Mouse (Mus musculus) heart, adult 2 months (tissue): ENCODE measurements at regions not wholly inside any gene's neighbourhood (a gene's known extent, or its start where the extent isn't known, plus 50 kb on each side); places are given as distances from the start of the nearest gene placed in this dataset.
"Not testable (repeated sequence)": the region's sequence is repeated elsewhere in the genome, so short reads cannot be mapped to it uniquely, and the experiment has no call there.

Experiments used
- DNase-seq, 2 experiments: peaks; one replicate each; pipeline ENCODE4 v3.0.0; 2021
- H3K27ac ChIP-seq: fragments of 200-600 bp; 2 replicates; pipeline ENCODE4 v1.8.1; 2022
- H3K27me3 ChIP-seq: fragments of 200-500 bp; 2 replicates; pipeline ENCODE4 v1.6.1; 2012; ENCODE audit warnings: mild to moderate bottlenecking, low read length, inconsistent platforms, mixed read lengths; ENCODE audit not compliant: control insufficient read depth, insufficient read depth
- H3K36me3 ChIP-seq: fragments of 200-500 bp; 2 replicates; pipeline ENCODE4 v1.6.1; 2012; ENCODE audit warnings: low read length, inconsistent platforms; ENCODE audit not compliant: control insufficient read depth, insufficient read depth
- H3K4me1 ChIP-seq: fragments of 200-500 bp; 2 replicates; pipeline ENCODE4 v1.6.1; 2011; ENCODE audit warnings: low read length; ENCODE audit not compliant: control insufficient read depth, insufficient read depth
- H3K4me3 ChIP-seq: fragments of 200-600 bp; 2 replicates; pipeline ENCODE4 v1.8.1; 2022
- H3K79me2 ChIP-seq: fragments of 200-500 bp; replicated peaks from 2 replicates; pipeline ENCODE4 v1.6.1; 2012; ENCODE audit warnings: mild to moderate bottlenecking, inconsistent platforms, low read length, moderate library complexity, mixed read lengths; ENCODE audit not compliant: control insufficient read depth, insufficient read depth
- H3K9ac ChIP-seq: fragments of 200-500 bp; 2 replicates; pipeline ENCODE4 v1.6.1; 2012; ENCODE audit warnings: low read depth, mild to moderate bottlenecking, control low read depth, inconsistent platforms, low read length, mixed read lengths
- CTCF ChIP-seq: fragments of 200-600 bp; IDR thresholded peaks from 2 replicates; pipeline ENCODE4 v1.8.1; 2022; ENCODE audit warnings: antibody characterized with exemption, mild to moderate bottlenecking, moderate library complexity
- EP300 ChIP-seq: fragments of 200-500 bp; IDR thresholded peaks from 2 replicates; pipeline ENCODE4 v1.6.1; 2011; ENCODE audit warnings: low read depth, low read length, control low read depth; ENCODE audit not compliant: insufficient read depth
- POLR2A ChIP-seq: fragments of 200-500 bp; IDR thresholded peaks from 2 replicates; pipeline ENCODE4 v1.6.1; 2011; ENCODE audit warnings: mild to moderate bottlenecking, low read depth, low read length, control low read depth; ENCODE audit not compliant: insufficient read depth
- WGBS: fragments of 180-500 bp; shearing (Covaris S2); methylation state at CpG from one replicate; pipeline ENCODE4 v1.1.7; 2018; 5-methylcytosine and 5-hydroxymethylcytosine counted together
- intact Hi-C: fragments of 180-260 bp; cut with DNase I; formaldehyde crosslinking; loops from one replicate; pipeline ENCODE4 v1.15.1; 2025

DNA sequence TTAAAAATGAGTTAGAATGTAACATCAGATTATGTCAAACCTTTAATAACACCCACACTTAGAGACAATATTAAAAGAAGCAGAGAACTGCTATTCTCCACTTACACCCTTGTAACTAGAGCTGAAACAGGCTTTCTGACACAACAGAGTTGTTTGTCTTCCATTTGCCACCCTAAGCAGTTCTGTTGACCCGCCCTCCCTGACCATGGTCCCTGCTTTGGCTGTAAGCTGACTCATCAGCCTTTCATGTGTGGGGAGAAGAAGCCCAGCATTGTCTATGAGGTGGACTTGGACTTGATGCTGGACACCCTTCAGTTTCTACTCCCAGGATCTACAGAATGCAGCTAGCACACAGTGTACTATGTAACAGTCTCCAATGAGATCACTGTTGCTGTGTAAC lies 91.6 kb upstream of the Zfp706 start:
- Histone ChIP-seq H3K27me3 (no peaks in the 10 kb centered on the region), H3K9ac (no peak overlapping the region), H3K36me3 (no peaks in the 10 kb centered on the region), H3K4me3 (no peak overlapping the region), H3K79me2 (no peaks in the 10 kb centered on the region), H3K4me1 (peaks cover 3% of the 10 kb centered on the region), H3K27ac (no peak overlapping the region)
- intact Hi-C loops, result no loop called here
- 81% methylated on average over 1 of the region's 1 CpGs for WGBS
- no peak for TF ChIP-seq CTCF
- no peak for TF ChIP-seq POLR2A
- no peak for TF ChIP-seq EP300
- no peak for DNase-seq

DNA sequence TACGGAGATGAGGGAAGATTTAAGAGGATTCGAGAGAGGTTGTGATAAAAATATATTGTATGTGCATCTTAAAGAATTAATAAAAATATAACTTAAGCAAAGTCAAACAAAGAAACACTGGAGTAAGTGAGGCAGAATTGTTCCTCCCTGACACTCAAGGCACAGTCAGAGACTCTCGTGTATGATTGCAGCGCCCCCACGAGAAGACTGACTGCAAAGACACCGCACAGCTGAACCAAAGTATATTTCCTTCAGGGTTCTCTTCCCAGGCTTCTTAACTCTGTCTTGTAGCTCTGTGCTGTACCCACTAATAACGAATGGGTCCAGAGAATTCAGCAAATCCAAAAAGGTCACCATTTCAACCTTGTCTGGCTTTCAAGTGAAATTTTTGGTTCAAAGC lies 89.9 kb upstream of the Zfp706 start:
- no peaks in the 10 kb centered on the region for H3K27me3 ChIP-seq
- 92% methylated on average over 7 of the region's 7 CpGs for WGBS
- H3K27ac ChIP-seq, result no peak overlapping the region
- no peak overlapping the region for H3K4me3 ChIP-seq
- intact Hi-C loops, result no loop called here
- H3K79me2 ChIP-seq, result no peaks in the 10 kb centered on the region
- H3K36me3 ChIP-seq, result no peaks in the 10 kb centered on the region
- H3K4me1 ChIP-seq, result peaks cover 3% of the 10 kb centered on the region
- no peak for DNase-seq
- TF ChIP-seq POLR2A, result no peak
- TF ChIP-seq CTCF, result no peak
- H3K9ac ChIP-seq, result no peak overlapping the region

DNA sequence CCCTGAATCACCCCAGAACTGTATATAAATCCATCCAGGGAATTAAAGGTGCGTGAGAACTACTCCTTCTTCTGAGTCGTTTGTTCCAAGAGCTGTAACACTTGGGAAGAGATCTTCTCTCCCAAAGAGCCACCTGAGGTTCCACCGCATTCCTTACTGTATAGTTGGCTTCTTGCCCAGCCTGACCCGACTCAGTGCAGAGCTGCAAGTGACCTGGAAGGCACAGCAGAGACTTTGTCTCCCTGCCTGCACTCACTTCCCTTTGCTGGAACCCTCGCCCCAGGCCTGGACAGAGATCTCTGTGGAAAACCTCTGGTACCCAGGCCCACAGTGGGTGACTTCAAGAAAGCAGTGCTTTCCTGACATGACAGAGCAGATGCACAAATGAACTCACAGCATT lies 83.6 kb upstream of the Zfp706 start:
- H3K4me3 ChIP-seq, DNase-seq, H3K27me3 ChIP-seq, intact Hi-C loops, H3K36me3 ChIP-seq, H3K79me2 ChIP-seq, H3K4me1 ChIP-seq, H3K27ac ChIP-seq, H3K9ac ChIP-seq: not testable (repeated sequence)
- WGBS, result 40% methylated on average over 5 of the region's 5 CpGs

DNA sequence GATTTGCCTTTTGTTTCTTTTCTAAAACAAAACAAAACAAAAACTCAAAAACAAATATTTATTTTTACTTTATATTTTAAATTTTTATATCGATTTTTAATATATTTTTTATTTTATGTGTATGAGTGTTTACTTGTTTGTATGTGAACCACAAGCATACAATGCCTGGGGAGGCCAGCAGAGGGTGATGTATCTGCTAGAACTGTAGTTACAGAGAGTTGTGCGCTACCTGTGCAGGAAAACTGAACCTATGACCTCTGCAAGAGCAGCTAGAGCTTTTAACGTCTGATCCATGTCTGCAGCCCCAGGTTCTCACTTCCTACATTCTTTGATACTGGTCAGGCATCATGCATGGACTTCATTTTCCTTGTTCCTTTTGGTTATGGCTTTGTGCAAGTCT lies 76.2 kb upstream of the Zfp706 start:
- no peaks in the 10 kb centered on the region for H3K27me3 ChIP-seq
- H3K9ac ChIP-seq, result no peak overlapping the region
- TF ChIP-seq POLR2A, result no peak
- TF ChIP-seq CTCF, result no peak
- no peak for TF ChIP-seq EP300
- H3K4me3 ChIP-seq, result no peak overlapping the region
- no peaks in the 10 kb centered on the region for H3K36me3 ChIP-seq
- WGBS, result 74% methylated on average over 3 of the region's 3 CpGs
- no peak overlapping the region for H3K27ac ChIP-seq
- no peaks in the 10 kb centered on the region for H3K79me2 ChIP-seq
- intact Hi-C loops, result no loop called here
- no peaks in the 10 kb centered on the region for H3K4me1 ChIP-seq
- DNase-seq, result no peak

DNA sequence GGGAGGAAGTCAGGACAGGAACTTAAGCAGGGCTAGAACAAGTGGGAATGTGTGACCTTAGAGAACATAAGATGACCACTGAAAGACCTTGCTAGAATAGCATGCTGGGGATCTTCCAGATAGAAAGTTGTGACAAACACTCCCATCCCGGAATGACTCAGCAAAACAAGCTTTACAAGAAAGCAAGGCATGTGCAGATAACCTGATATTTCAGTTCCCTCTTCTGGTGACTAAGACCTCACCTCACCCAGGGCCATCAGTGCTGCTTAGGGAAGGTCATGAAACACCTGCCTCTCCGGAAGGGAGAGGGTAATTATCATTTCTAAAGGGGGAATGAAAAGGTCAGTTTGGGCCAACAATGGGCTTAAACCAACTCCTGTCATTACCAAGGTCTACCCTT lies 74.3 kb upstream of the Zfp706 start:
- no peak for DNase-seq
- H3K4me1 ChIP-seq, result no peaks in the 10 kb centered on the region
- no peak overlapping the region for H3K9ac ChIP-seq
- no peaks in the 10 kb centered on the region for H3K27me3 ChIP-seq
- 75% methylated on average over 2 of the region's 2 CpGs for WGBS
- intact Hi-C loops, result no loop called here
- no peaks in the 10 kb centered on the region for H3K36me3 ChIP-seq
- no peak overlapping the region for H3K4me3 ChIP-seq
- no peak for TF ChIP-seq EP300
- TF ChIP-seq POLR2A, result no peak
- TF ChIP-seq CTCF, result no peak
- no peaks in the 10 kb centered on the region for H3K79me2 ChIP-seq
- no peak overlapping the region for H3K27ac ChIP-seq

DNA sequence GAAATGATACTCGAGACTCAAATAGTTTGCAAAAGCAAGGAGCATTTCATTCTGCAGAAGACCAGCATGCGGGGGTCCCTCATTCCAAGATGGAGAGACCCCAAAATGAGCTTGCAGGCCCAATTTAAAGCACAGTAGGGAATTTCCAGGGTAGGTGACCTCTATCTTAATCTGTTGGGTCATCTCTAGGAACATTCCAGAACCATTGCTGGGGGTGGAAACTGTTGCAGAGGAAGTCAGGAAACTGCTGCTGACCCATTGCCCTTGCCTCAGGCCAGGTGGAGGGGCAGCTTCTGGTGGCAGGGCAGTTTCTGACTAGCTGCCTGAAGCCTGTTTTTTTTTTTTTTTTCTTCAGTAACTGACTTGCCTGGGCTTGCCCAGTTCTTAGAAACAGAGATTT lies 73.4 kb upstream of the Zfp706 start:
- no peak overlapping the region for H3K27ac ChIP-seq
- intact Hi-C loops, result no loop called here
- H3K4me1 ChIP-seq, result no peaks in the 10 kb centered on the region
- no peak for DNase-seq
- no peak overlapping the region for H3K4me3 ChIP-seq
- no peaks in the 10 kb centered on the region for H3K27me3 ChIP-seq
- no peak overlapping the region for H3K9ac ChIP-seq
- no peaks in the 10 kb centered on the region for H3K79me2 ChIP-seq
- no peaks in the 10 kb centered on the region for H3K36me3 ChIP-seq
- no peak for TF ChIP-seq CTCF
- TF ChIP-seq EP300, result no peak
- TF ChIP-seq POLR2A, result no peak
- WGBS, result 82% methylated on average over 2 of the region's 2 CpGs

DNA sequence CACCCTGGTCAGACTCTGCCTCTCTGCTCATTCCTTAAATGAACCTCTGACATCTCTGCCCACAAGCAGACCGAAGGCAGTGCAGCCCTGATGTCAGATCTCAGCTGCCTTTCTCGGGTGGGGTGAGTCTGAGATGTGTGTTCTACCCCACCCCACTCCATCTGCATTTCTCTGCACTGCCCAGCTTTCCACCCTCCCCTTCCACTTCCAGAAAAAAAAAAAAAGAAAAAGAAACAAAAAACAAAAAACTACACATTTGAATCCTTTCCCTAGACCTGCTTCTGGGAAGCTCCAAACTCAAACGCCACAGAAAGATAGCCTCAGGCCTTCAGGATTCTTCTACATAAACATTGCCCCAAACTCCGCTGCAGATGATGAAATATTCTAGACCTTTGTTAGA lies 72.8 kb upstream of the Zfp706 start:
- Histone ChIP-seq H3K4me1 (no peaks in the 10 kb centered on the region), H3K79me2 (no peaks in the 10 kb centered on the region), H3K4me3 (no peak overlapping the region), H3K9ac (no peak overlapping the region), H3K27me3 (no peaks in the 10 kb centered on the region), H3K27ac (no peak overlapping the region), H3K36me3 (no peaks in the 10 kb centered on the region)
- no peak for DNase-seq
- intact Hi-C loops, result no loop called here
- TF ChIP-seq EP300 (no peak), POLR2A (no peak), CTCF (no peak)
- WGBS, result 92% methylated on average over 4 of the region's 4 CpGs

- intact Hi-C loops, H3K4me1 ChIP-seq, H3K27ac ChIP-seq, H3K9ac ChIP-seq, DNase-seq, H3K36me3 ChIP-seq, H3K79me2 ChIP-seq, H3K4me3 ChIP-seq, H3K27me3 ChIP-seq: not testable (repeated sequence)
- 88% methylated on average over 2 of the region's 2 CpGs for WGBS
These were observed 66.6 kb upstream of the Zfp706 start for GRCm38 (mm10) chr15:37074207-37074606.
